In the genomic region with DNA sequence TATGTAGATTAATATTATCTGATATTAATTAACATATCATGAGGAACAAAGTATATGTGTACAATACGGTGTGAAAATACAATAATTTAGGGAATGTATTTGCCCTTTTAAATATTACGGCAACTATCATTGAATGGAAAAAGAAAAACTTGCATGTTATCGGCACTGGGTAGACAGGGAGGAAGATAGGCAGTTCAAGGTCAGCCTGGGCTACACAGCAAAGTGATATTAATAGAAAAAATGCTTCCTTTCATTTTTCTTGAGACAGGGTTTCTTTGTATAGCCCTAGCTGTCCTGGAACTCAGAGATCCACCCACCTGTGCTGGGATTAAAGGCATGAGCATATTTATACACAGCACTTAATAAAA, we compare ENCODE assay signal across 8 mouse cellular contexts. TPM values are rescaled to one million over a fixed set of nuclear protein-coding genes. Genes with fewer than 3 reads are reported as not detected.
DNase-seq lines count a peak whose midpoint lies in the region; ATAC-seq and TF ChIP-seq lines count a peak whose summit lies in the region.

No protein-coding gene starts in this region.

- H3K27me3 ChIP-seq in heart, postnatal 0 days (ENCODE audit: control insufficient read depth, insufficient read depth, low read length), result no peaks in the 10 kb centered on the region
- H3K27me3 ChIP-seq in hindbrain, embryonic 13.5 days, result no peaks in the 10 kb centered on the region
- no peaks in the 10 kb centered on the region for H3K27me3 ChIP-seq in midbrain, embryonic 14.5 days (ENCODE audit: control insufficient read depth, insufficient read depth, low read length)

- whole genome bisulfite sequencing in heart, postnatal 0 days, result 21% methylated on average over 3 of the region's 3 CpGs
- 48% methylated on average over 3 of the region's 3 CpGs for WGBS in hindbrain, embryonic 13.5 days
- 42% methylated on average over 3 of the region's 3 CpGs for WGBS in midbrain, embryonic 14.5 days

- no peak for TF ChIP-seq POLR2A in bone marrow macrophage, adult 2 months (IDR thresholded peaks at IDR 0.05; ENCODE audit: borderline replicate concordance, low read depth, low read length)

- peak overlapping the region; percentile 95 for H3K27ac ChIP-seq in heart, postnatal 0 days (ENCODE audit: low read depth)
- peak overlapping the region; percentile 82 for H3K27ac ChIP-seq in bone marrow macrophage, adult 2 months (ENCODE audit: insufficient read depth, low read depth, low read length)
- H3K27ac ChIP-seq in hindbrain, embryonic 13.5 days, result peak overlapping the region; percentile 96
- peak overlapping the region; percentile 96 for H3K27ac ChIP-seq in midbrain, embryonic 14.5 days (replicated peaks; ENCODE audit: low read depth, low read length)

- peaks cover 11% of the 10 kb centered on the region for H3K4me1 ChIP-seq in heart, postnatal 0 days (ENCODE audit: control insufficient read depth, insufficient read depth)
- H3K4me1 ChIP-seq in bone marrow macrophage, adult 2 months (ENCODE audit: control insufficient read depth, insufficient read depth, low read length), result peaks cover 11% of the 10 kb centered on the region
- H3K4me1 ChIP-seq in hindbrain, embryonic 13.5 days (replicated peaks), result peaks cover 27% of the 10 kb centered on the region
- peaks cover 19% of the 10 kb centered on the region for H3K4me1 ChIP-seq in midbrain, embryonic 14.5 days (ENCODE audit: control insufficient read depth, insufficient read depth, low read length)

- no peaks in the 10 kb centered on the region for H3K9me3 ChIP-seq in heart, postnatal 0 days (replicated peaks; ENCODE audit: control insufficient read depth, low read length)
- H3K9me3 ChIP-seq in hindbrain, embryonic 13.5 days, result no peaks in the 10 kb centered on the region
- no peaks in the 10 kb centered on the region for H3K9me3 ChIP-seq in midbrain, embryonic 14.5 days (ENCODE audit: control insufficient read depth, low read length)

- no peaks in the 10 kb centered on the region for H3K36me3 ChIP-seq in heart, postnatal 0 days (replicated peaks; ENCODE audit: control insufficient read depth, insufficient read depth, low read length)
- no peaks in the 10 kb centered on the region for H3K36me3 ChIP-seq in hindbrain, embryonic 13.5 days
- no peaks in the 10 kb centered on the region for H3K36me3 ChIP-seq in midbrain, embryonic 14.5 days (ENCODE audit: control insufficient read depth, insufficient read depth, low read length)

- TF ChIP-seq CTCF in heart, postnatal 0 days (IDR thresholded peaks at IDR 0.05; ENCODE audit: low read depth), result no peak
- no peak for TF ChIP-seq CTCF in bone marrow macrophage, adult 2 months (IDR thresholded peaks at IDR 0.05; ENCODE audit: low read depth, low read length)

- DNase-seq in heart, postnatal 0 days (ENCODE audit: low spot score), result no peak
- DNase-seq in heart, postnatal 25 days (ENCODE audit: low spot score), result no peak
- no peak for DNase-seq in midbrain, embryonic 14.5 days
- DNase-seq in retina, postnatal 1 day, result no peak
- DNase-seq in right cerebral cortex, adult 18-20 months, result no peak
- DNase-seq in left cerebral cortex, postnatal 10 days (ENCODE audit: extremely low spot score in 1 of 2, low spot score in 2 of 2), result no peak

- ATAC-seq in heart, postnatal 0 days (ENCODE audit: insufficient read depth, low read depth), result no peak
- peak; percentile 14 for ATAC-seq in hindbrain, embryonic 13.5 days (ENCODE audit: low FRiP score)
- peak; percentile 12; the same call in 1 of the 2 replicates for ATAC-seq in midbrain, embryonic 14.5 days (ENCODE audit: low FRiP score, low TSS enrichment)

- TF ChIP-seq EP300 in heart, postnatal 0 days (IDR thresholded peaks at IDR 0.05; ENCODE audit: low read depth), result no peak

- intact Hi-C loops in heart, postnatal 25 days (cut with DNase I), result loop anchor here (2.0 to 5.0 kb wide), 2 partner anchors 34 to 112 kb away; partner anchors contain the start of gene Mphosph8
- intact Hi-C loops in left cerebral cortex, postnatal 10 days (cut with DNase I), result no loop called here

- H3K4me2 ChIP-seq in heart, postnatal 0 days (ENCODE audit: low read depth, low read length), result peak overlapping the region; percentile 91
- H3K4me2 ChIP-seq in hindbrain, embryonic 13.5 days, result peak overlapping the region; percentile 82
- H3K4me2 ChIP-seq in midbrain, embryonic 14.5 days (ENCODE audit: low read length), result peak overlapping the region; percentile 73

- 0 out of 2 replicates have a peak overlapping the region, but pooled peaks have one; percentile 26 for H3K9ac ChIP-seq in heart, postnatal 0 days (replicated peaks; ENCODE audit: low read depth, low read length)
- peak overlapping the region; percentile 67 for H3K9ac ChIP-seq in hindbrain, embryonic 13.5 days
- peak overlapping the region; percentile 17; the same call in 1 of the 2 replicates for H3K9ac ChIP-seq in midbrain, embryonic 14.5 days (replicated peaks; ENCODE audit: low read length)

- peak overlapping the region; percentile 86 for H3K4me3 ChIP-seq in heart, postnatal 0 days (ENCODE audit: low read depth, low read length)
- peak overlapping the region; percentile 97; the same call in 1 of the 2 replicates for H3K4me3 ChIP-seq in bone marrow macrophage, adult 2 months (ENCODE audit: insufficient read depth, low read length)
- peak overlapping the region; percentile 78 for H3K4me3 ChIP-seq in hindbrain, embryonic 13.5 days
- peak overlapping the region; percentile 94 for H3K4me3 ChIP-seq in midbrain, embryonic 14.5 days (replicated peaks; ENCODE audit: low read depth, low read length)

RNA-seq across cellular contexts. Expression of gene Pspc1, which starts 0.8 kb away (rescaled TPM):
- total RNA-seq in heart, postnatal 0 days (2014; rRNA removed; ENCODE audit: low replicate concordance), result 20.0 and 22.4 TPM in 2 replicates
- polyA plus RNA-seq in heart, postnatal 0 days (2015; fragmentation: Nextera tagmentation; extraction: Ambion mirVana), result 12.6 and 14.0 TPM in 2 replicates
- total RNA-seq in heart, postnatal 25 days (2021), result 10 to 100 TPM; 13.1 to 14.6 TPM
- polyA plus RNA-seq in bone marrow macrophage, adult 2 months (2012; ENCODE audit: insufficient read depth, insufficient read length, missing spikeins), result 15.5 and 19.7 TPM in 2 replicates
- polyA plus RNA-seq in hindbrain, embryonic 13.5 days (2015; fragmentation: Nextera tagmentation; extraction: Ambion mirVana), result 40.6 and 45.7 TPM in 2 replicates
- 60.7 and 65.5 TPM in 2 replicates for polyA plus RNA-seq in midbrain, embryonic 14.5 days (2014; fragmentation: Nextera tagmentation; extraction: Ambion mirVana)
- total RNA-seq in left cerebral cortex, postnatal 10 days (2021), result 10 to 100 TPM; 70.5 to 80.4 TPM

RNA-seq across cellular contexts. Expression of gene Zmym5, which starts 32.6 kb away (rescaled TPM):
- 6.1 and 8.5 TPM in 2 replicates for total RNA-seq in heart, postnatal 0 days (2014; rRNA removed; ENCODE audit: low replicate concordance)
- 17.3 and 18.2 TPM in 2 replicates for polyA plus RNA-seq in heart, postnatal 0 days (2015; fragmentation: Nextera tagmentation; extraction: Ambion mirVana)
- total RNA-seq in heart, postnatal 25 days (2021), result 10 to 100 TPM; 20.5 to 22.4 TPM
- 36.6 and 38.7 TPM in 2 replicates for polyA plus RNA-seq in bone marrow macrophage, adult 2 months (2012; ENCODE audit: insufficient read depth, insufficient read length, missing spikeins)
- 33.7 and 36.3 TPM in 2 replicates for polyA plus RNA-seq in hindbrain, embryonic 13.5 days (2015; fragmentation: Nextera tagmentation; extraction: Ambion mirVana)
- 31.5 and 34.7 TPM in 2 replicates for polyA plus RNA-seq in midbrain, embryonic 14.5 days (2014; fragmentation: Nextera tagmentation; extraction: Ambion mirVana)
- 10 to 100 TPM; 27.0 to 27.2 TPM for total RNA-seq in left cerebral cortex, postnatal 10 days (2021)

Comparison
In these comparisons a context has a peak if more than half of its experiments do, and no peak if none do; other contexts are left out.
1. H3K9ac ChIP-seq: peak in every context shown above with its lines; median percentile 67 in hindbrain, embryonic 13.5 days; 26 in heart, postnatal 0 days; 17 in midbrain, embryonic 14.5 days.